Mouse (Mus musculus): ENCODE measurements around the gene Pcolce2.
"Not testable (repeated sequence)": the region's sequence is repeated elsewhere in the genome, so short reads cannot be mapped to it uniquely, and the experiment has no call there.

Pcolce2 gene

DNA sequence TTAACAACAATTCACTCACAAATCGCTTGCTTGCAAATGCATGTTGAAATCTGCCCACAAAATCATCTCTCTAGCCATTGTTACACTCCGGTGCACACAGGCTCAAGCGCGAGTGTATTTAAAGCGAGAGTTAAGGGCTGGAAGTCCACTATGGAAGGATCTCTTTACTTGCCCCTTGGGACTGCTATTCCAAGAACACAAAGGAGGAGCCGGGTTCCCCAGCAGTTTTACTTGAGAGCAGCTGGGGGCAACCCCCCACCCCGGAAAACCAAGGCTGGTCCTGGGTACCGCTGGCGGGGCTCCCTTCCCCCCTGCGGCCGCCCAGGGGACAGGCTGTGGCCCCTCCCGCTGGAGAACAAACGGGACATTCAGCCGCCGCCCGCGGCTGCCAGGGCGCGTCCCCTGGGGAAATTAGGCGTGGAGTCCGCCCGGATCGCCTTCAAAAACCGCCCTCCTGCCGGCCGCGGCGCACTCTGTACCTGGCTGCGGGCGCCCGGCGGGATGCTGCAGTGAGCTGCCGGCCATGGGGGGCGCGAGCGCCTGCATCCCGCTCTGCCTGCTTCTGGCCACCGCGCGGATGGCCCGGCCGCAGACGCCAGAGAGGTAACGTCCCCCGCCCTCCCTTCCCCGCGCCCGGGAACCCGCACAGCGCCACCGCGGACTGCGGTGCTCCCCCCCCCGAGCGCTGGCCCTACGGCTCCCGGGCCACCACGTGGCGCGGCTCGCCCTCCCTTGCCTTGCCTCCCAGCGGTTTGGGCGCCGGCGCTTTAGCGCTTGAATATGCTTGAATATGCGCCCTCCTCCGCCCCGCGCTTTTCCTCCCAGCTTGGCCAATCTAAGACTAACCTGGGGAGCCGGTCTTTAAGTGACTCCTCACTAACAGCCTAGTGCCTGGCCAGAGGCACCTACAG, at the start of gene Pcolce2:
TSS of gene Pcolce2 (plus strand) at position 331 of the 911 bp plus-strand sequence.
- DNase-seq (ENCODE audit: low spot score in 2 of 2) = peak; percentile 5 to 10

DNA sequence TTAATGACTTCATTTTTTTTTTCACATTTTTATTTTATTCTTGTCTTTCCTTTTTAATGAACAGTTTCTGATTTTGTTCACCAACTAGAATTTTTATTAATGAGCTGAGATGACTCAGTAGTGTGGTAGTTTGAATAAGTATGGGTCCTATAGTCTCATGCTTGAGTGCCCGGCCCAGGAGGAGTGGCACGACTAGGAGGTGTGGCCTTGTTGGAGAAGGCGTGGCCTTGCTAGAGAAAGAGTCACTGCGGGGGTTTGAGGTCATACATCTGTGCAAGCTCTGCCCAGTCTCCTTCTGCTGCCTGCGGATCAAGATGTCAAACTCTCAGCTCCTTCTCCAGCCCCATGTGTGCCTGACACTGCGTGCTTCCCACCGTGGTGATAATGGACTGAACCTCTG, 49.3 kb upstream of the Pcolce2 start:
- DNase-seq (ENCODE audit: low spot score in 2 of 2) = no peak

DNA sequence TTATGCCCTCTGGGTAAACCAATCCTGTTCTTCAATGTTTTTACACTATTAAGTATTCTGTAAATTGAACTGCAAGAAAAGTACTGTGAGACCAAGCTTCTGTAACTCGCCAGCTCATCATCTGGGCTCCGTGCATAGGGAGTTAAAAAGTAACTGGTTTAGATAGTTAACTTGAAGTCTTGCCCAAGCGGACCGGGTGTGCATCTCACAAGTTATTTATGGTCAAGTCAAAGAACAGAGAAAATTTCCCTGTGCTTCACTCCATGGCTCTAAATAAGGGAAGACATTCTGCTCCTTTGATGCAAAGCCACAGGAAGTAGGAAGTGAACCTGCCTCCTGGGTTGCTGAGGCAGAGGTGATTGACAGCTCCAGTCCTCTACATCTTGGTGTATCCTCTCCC, 43.1 kb upstream of the Pcolce2 start:
- no peak for DNase-seq (ENCODE audit: low spot score in 2 of 2)

DNA sequence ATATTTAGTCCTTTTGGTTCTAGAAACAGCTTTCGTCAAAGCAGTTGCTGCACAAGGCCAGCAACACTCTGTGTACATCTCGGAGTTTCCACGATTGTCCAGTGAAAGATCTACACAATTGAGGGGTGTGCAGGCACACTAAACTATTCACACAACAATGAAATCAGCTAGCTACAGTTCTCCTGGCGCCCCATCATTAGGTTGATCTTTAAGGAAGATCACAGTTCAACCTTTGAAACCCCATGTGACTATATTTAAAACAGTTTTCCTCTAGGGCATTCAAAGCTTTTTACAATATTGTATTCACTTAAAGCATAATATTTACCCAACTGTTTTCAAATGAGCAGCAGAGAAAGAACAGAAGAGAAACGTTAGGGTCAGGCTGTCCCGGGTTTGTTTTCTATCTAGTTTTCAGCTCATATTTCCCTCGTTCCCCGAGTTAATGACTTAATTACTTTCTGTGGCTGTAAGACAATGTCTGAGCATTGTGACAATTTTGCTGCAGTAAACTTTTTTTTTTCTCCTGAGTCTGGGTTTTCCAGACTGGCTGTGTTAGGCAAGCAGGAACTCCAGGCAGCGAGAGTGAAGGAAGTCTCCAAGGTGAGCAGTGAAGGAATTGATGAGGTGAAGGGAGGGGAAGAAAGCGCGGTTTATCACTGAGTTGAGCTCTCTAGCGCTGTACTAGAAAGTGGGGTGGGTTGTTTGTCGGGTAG, 39.8 kb upstream of the Pcolce2 start:
- no peak for DNase-seq (ENCODE audit: low spot score in 2 of 2)

DNA sequence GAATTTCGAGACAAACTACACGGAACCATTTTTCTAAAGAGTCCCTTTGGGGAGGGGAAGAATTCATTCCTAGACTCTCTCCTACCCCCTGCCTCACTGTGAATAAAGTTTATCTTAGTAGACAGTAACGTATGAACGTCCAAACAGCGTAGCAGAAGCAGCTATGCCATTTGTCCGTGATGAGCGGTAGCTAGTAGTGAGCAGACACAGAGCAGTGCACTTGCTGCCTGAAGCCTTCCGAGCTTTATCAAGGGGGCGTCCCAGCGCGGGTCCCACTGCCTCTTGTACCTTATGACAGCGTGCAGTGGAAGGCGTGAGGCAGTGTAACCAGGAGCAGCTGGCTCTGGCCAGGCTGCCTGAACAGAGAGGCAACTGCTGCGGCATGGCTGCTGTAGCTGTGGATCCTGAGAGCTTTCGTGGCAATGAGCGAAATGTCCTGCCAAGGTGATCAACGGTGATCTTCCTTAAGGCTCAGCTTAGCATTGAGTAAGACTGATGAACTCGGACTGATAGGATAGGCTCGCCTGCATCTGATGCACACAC, 39.2 kb upstream of the Pcolce2 start:
- DNase-seq (ENCODE audit: low spot score in 2 of 2) = no peak

DNA sequence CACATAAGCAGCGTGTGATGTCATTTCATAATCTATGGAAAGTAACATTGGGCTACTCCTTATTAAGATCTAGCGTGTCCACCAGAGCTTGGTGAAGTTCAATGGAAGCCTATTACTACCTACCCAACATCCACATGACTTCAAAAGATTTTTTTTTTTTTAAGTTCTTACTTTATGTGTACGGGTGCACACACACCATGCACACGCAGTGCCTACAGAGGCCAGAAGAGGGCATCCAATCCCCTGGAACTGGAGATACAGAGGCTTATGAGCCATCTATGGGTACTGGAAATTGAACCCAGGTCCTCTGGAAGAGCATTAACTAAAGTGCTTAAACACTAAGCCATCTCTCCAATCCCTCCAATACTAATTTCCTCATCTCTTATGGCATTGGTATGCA, 38.0 kb upstream of the Pcolce2 start:
- DNase-seq (ENCODE audit: low spot score in 2 of 2) = no peak

DNA sequence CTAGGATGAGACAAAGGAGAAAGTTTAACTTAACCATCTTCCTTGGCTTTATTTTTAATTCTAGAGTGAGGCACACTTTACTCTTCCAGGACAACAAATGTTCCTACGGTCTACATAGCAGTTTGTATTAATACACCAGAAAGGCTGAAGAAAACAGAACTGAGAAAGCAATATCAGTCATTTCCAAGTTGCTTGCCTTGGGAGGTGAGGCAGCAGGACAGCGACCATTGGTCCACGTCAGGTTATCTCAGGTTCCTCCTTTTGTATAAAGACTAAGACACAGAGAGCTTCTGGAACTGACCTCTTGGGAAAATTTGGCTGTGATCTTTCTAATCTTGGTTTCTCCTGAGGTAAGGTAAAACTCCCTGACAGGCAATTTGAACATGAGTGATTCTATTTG, 34.6 kb upstream of the Pcolce2 start:
- no peak for DNase-seq (ENCODE audit: low spot score in 2 of 2)

DNA sequence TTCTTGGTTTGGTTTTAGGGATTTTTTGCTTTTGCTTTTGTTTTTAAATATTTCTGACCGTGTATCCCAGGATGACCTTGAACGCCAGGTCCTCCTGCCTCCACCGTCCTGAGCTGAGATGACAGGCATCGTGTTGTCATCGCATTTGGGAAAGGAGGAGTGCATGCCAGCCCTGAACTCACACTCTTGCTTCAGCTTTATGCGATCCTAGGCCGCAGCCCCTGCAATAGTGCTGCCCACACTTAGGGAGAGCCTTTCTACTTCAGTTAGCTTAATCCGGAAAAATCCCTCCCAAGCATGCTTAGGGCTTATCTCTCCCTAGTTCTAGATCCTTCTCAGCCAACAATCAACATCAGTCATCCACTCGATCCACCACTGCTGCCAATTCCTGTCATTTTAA, 34.1 kb upstream of the Pcolce2 start:
- DNase-seq (ENCODE audit: low spot score in 2 of 2) = no peak

DNA sequence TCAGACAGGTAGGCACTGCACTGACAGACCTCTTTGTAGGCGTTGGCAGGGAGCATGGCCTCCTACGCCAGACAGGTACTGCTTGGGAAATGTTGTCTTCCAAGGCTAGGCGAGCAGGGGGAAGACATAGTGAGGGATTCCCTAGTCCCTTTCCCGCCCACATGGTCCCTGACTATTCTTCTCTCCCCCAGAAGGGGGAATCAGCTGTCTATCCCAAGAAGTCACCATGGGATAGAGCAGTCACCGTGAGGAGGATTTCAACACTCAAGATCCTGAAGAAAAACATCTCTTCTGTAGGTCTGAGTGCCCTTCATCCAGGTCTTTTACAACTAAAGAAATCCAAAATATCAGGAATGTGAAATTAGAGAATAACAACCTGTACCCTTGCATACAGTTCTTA, 30.2 kb upstream of the Pcolce2 start:
- DNase-seq (ENCODE audit: low spot score in 2 of 2) = no peak

DNA sequence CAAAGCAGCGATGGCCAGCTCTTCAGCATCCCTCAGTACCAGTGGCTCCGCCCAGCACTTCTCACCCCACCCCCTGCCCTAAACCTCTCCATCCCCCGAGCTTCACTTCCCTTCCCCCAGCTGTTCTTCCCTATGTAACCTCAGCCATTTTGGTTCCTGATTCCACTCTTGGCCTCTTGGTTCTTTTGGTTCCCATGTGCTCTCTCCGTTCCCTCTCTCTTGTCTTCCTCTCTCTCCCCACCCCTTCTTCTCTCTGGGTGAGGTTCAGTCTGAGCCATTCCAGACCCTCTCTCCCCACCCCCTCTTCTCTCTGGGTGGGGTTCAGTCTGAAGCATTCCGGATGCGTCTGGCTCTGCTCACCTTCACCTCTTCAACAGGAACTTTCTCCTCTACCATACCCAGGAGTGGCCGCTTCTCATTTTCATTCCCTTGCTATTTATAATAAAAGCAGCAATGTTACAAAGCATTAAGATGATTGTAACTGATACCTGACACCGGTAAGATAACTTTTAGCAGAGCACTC, 25.1 kb upstream of the Pcolce2 start:
- no peak for DNase-seq (ENCODE audit: low spot score in 2 of 2)

DNA sequence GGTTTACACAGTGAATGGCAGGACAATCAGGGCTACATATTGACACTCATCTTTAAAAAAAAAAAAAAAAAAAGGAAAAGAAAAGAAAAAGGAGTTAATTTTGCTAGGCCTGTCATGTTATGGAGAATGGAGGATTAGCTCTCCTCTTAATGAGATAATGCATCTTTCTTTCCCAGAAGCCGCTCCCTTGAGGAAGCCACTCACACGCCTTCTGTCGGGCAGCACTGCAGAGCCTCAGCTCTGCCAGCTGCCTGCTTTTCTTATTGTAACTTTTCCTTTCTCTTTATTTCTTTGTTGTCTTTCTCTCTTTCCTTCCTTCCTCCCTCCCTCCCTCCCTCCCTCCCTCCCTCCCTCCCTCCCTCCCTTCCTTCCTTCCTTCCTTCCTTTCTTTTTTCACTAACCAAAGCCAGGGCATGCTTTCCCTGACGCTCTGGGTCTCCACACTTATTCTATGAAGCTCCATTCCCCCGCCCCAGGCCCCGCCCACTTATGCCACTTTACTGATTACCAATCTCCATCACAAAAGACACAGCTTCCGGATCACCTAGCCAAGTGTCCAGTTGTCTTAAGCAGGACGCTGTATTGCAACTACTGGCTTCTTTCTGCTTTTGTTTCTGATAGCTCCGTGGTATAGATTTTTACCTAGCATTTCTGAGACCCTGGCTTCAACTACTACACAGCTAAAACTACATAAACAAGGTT, 23.8 kb upstream of the Pcolce2 start:
- DNase-seq (ENCODE audit: low spot score in 2 of 2) = no peak

DNA sequence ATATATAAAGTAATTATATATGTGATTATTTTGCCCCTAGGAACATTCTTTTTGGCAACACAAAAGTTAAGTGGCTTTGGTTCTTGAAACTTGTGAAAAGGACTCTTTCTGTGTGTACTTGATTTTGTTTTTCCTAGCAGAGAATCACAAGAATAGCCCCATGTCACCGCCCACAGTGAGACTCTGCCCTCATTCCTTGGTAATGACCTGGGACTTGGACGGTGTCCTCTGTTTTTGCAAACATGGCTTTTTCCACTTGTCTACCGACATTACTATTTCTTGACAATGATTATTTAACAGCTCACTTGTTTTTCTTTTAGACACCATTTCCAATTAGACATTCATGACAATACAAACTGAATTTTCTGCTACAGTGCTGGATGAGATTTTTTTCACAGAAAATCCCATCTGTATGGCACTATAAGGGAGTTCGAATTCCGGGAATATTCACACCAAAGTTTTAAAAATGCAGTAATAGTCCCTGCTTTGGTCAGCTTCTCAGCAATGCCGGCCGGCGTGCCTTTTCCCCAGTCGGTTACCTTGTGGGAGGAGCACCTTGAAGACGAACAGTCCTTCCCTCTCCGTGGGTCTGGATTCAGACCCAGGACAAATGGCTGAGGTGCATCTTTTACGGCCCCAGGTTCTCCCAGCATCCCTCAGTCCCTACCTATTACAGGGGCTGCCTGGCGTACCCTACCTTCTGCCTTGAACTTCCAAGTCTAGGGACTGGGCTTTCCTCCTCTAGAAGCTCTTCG, 22.4 kb upstream of the Pcolce2 start:
- no peak for DNase-seq (ENCODE audit: low spot score in 2 of 2)

DNA sequence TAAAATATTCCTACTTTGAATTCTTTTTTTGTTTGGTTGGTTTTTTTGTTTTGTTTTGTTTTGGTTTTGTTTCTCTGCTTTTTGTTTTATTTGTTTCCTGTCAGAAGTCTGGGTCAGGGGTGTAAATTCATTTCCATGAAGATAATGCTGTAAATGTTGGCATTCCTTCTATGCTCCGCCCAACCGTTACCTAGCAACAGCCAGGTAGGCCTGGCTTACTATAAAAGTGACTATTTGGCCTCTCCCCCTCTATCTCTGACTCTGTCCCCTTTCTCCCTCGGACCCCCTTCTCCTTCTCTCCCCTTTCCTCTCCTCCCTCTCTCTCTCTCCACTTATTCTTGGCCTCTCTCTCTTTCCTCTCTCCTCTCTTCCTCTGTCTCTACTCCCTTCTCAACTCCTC, 21.4 kb upstream of the Pcolce2 start:
- no peak for DNase-seq (ENCODE audit: low spot score in 2 of 2)

DNA sequence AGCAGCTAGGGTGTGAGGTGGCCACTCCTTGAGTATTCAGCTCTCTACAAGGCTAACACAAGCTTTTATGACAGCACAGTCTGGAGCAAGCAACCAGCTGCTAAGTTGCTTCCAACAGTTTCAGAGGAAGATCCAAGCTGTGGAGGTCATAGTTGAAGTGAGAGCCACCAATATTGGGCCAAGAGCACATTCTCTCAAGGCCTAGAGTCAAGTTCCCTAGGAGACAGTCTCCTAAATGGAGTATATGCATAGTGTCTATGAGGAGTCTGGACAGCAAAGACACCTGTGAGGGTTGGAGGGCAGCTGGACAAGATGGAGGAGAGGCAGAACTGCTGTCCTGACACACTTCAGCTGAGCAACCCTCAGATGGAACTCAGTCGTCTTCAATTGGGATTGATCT, 18.8 kb upstream of the Pcolce2 start:
- DNase-seq (ENCODE audit: low spot score in 2 of 2) = no peak

DNA sequence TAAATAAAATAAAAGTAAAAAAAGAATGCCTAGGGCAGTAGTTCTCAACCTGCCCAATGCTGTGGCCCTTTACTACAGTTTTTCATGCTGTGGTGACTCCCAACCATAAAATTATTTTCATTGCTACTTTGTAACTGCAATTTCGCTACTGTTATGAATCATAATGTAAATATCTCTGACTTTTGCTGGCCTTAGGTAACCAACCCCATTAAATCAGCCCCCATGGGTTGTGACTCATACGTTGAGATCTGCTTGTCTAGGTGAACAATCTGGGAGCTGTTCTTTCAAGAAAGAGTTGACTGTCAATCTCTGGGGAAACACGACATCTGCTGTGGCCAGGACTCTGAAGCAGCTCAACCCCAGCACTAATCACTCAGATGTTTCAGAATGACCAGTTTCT, 13.3 kb upstream of the Pcolce2 start:
- no peak for DNase-seq (ENCODE audit: low spot score in 2 of 2)

DNA sequence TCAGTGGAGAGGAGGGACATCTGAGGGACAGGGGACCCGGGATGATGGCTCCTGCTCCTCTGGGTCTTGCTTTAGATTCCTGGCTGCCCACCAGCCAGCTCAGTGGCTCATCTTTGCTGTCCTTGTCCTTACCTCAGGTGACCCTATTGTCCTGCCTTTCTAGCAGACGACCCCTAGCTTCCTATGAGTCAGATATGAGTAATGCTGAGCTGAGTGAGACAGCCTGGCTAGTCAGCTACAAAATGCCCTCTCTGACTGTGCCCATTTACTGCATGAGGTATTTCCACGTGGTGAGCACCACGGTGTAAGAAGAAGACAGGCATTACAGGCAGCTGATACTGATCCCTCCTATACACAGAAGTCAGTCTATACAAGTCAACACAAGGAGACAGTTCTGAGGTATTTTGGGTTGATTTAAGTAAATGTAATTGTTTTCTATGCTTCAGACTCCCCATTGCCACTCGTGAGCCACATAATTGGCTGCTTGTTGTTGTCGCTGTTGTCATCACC, 8.9 kb upstream of the Pcolce2 start:
- no peak for DNase-seq (ENCODE audit: low spot score in 2 of 2)

DNA sequence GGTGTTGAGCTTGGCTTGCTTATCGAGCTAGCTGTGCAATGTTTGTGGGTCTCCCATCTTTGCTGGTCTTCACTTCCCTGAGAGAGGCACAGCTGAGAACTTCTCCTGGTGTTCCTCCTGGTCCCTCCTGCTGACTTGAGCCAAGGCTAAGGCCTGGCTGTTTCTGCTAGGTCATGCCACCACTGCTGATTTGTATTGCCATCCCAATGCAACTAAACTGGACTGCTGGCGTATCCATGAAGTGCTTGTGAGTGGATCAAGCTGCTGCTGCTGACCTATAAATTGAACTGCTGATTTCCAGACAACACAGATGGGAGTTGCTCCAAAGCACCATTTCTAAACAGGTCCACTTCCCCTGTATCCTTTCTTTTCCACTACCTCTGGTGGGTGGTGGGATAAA, 7.8 kb upstream of the Pcolce2 start:
- DNase-seq (ENCODE audit: low spot score in 2 of 2) = not testable (repeated sequence)

DNA sequence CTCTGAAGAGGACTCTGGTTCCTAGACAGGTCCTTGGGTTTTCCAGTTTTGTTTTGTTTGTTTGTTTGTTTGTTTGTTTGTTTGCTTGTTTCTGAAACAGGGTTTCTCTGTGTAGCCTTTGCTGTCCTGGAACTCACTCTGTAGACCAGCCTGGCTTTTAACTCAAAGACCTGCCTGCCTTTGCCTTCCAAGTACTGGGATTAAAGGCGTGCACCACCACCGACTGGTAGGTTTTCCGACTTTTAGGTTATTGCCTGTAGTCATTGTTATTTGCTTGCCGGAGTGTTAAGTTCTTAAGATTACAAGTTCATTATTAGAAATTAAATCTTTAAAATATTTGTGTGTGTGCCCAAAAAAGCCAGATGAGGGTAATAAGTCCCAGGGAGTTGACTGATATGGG, 1.0 kb upstream of the Pcolce2 start:
- no peak for DNase-seq (ENCODE audit: low spot score in 2 of 2)

DNA sequence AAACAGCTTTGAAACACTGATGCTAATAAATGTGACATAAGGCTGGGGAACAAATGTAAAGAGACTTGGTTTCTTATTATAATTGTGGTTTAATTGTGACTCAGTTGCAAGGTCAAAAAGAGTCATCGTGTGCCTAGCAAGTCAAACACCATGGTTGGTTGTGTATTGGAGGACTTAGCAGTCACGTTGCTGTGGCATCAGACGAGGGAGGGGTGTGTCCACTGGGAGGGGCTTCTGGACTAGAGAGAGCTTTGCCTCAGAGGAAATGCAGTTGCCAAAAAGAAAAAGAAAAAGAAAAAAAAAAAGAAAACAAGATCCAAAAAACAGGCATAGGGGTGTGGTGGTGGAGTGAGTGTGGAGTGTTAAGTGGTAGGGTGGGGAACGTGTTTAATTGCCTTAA, 2.5 kb downstream of the Pcolce2 start:
- DNase-seq (ENCODE audit: low spot score in 2 of 2) = no peak

DNA sequence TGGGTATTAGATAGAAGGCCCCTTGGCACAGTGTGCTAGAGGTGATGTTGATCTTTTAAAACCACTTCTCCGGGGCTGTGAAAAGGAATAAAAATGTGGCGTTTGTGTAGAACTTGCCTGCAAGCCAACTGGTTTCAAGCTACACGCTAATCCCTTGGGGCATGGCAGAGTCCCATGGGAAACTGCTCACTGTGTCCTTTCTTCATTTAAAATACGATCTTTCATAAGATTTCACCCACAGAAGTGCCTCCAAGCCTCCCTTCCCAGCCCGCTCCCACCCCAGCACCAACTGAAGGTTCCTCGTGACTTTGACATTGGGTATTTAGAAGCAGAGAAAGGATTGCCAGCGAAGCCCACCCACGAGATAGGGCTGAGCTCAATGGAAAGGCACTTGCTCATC, 8.5 kb downstream of the Pcolce2 start:
- DNase-seq (ENCODE audit: low spot score in 2 of 2) = no peak

DNA sequence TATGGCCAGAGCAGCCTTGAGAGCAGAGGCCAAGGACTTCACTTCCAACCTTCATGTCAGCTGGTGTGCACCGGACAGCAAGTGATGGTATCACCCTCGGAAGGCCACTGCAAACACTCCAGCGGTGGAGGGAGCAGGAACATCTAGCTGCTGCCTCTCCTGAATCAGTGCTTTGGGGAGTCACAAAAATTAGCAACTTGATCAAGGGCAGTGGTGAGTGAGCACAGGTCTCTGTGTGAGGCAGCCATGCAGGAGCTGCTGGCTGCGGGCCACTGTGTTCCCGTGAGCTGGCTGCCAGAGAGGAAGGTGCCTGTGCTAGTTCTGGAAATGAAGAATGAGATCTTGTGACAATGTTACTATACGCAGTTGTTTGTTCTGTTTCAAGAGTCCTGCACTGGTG, 16.0 kb downstream of the Pcolce2 start:
- no peak for DNase-seq (ENCODE audit: low spot score in 2 of 2)

All from frontal cortex, postnatal 36 days (tissue).